Mouse (Mus musculus): Measurements from ENCODE around the gene Hmcn2. TPM values are rescaled to one million over a fixed set of nuclear protein-coding genes. Genes with fewer than 3 reads are reported as not detected.

Hmcn2 gene
- polyA plus RNA-seq, 1 experiment from 2014 or later, result 1.3 TPM

DNA sequence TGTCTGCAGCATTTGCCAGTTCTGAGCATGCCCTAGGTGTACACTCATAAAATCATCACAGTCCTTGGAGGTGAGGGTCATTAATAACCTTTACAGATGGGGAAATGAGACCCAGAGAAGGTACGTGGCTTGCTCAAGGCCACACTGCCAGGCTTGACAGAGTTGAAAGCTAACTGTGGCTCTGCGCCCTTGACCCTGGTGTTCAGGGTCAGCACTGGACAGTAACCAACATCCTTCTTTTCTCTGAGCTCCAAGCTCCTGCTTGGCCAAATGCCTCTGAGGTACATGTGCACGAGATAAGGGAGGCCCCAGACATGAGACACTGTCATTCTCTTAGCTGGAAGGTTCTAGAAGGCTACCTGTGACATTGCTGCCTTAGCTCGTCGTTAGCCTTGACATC lies 42.6 kb downstream of the Hmcn2 start:
- Histone ChIP-seq H3K4me2 (ENCODE audit: low read depth, low read length) (no peak overlapping the region), H3K9me3 (replicated peaks; ENCODE audit: control insufficient read depth, low read length) (no peaks in the 10 kb centered on the region), H3K36me3 (ENCODE audit: control insufficient read depth, insufficient read depth) (no peaks in the 10 kb centered on the region), H3K27me3 (ENCODE audit: control insufficient read depth, insufficient read depth, low read length) (peaks cover 9% of the 10 kb centered on the region; the same call in 1 of the 2 replicates), H3K4me3 (ENCODE audit: low read length) (no peak overlapping the region), H3K4me1 (ENCODE audit: control insufficient read depth, insufficient read depth, low read length) (no peaks in the 10 kb centered on the region), H3K27ac (ENCODE audit: low read length) (no peak overlapping the region), H3K9ac (ENCODE audit: low read length) (no peak overlapping the region)
- no peak for ATAC-seq (replicated peaks; ENCODE audit: extremely low read depth, insufficient read depth, low FRiP score)
- WGBS, result 58% methylated on average over 5 of the region's 5 CpGs

DNA sequence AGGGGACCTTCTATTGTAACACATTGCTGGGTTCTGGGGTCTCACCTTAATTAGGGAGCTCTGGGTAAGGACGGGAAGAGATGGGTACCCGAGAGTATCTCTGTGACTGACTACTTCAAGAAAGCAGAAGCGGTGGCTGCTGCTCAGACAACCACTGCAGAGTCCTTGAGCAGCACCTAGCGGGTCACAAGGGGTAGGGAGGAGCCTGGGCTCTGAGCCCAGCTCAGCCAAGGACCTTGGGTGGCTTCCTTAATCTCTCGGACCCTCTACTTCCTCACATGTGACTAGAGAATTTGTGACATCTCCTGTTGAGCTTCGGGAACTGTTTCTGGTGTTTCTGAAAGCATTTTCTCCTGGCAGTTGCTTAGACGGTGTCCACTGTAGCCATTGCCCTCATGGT lies 45.1 kb downstream of the Hmcn2 start:
- no peak overlapping the region for H3K4me2 ChIP-seq (ENCODE audit: low read depth, low read length)
- no peaks in the 10 kb centered on the region for H3K9me3 ChIP-seq (replicated peaks; ENCODE audit: control insufficient read depth, low read length)
- H3K4me3 ChIP-seq (ENCODE audit: low read length), result no peak overlapping the region
- H3K36me3 ChIP-seq (ENCODE audit: control insufficient read depth, insufficient read depth), result no peaks in the 10 kb centered on the region
- H3K27ac ChIP-seq (ENCODE audit: low read length), result no peak overlapping the region
- no peak overlapping the region for H3K9ac ChIP-seq (ENCODE audit: low read length)
- H3K27me3 ChIP-seq (ENCODE audit: control insufficient read depth, insufficient read depth, low read length), result peaks cover 6% of the 10 kb centered on the region; the same call in 1 of the 2 replicates
- H3K4me1 ChIP-seq (ENCODE audit: control insufficient read depth, insufficient read depth, low read length), result no peaks in the 10 kb centered on the region
- 61% methylated on average over 7 of the region's 7 CpGs for WGBS
- ATAC-seq (replicated peaks; ENCODE audit: extremely low read depth, insufficient read depth, low FRiP score), result no peak

DNA sequence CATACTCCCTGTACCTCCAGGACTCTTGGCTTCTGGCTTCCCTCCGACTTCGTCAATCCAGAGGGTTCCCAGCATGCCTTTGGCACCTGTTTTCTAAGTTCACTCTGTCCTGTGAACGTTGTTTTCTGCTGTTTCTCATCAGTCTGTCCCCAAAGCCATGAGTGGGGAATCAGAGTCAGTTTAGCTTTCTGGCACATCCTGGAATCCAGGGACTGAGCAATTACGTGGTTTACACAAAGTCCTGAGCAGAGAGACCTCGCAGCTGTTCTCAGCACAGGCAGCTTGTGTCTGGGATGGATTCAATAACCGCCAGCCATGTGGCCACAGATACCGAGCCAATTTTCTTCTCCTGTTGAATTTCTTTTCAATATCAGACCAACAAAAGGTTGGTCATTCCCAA lies 53.0 kb downstream of the Hmcn2 start:
- ATAC-seq (replicated peaks; ENCODE audit: extremely low read depth, insufficient read depth, low FRiP score), result no peak
- Histone ChIP-seq H3K36me3 (ENCODE audit: control insufficient read depth, insufficient read depth) (no peaks in the 10 kb centered on the region), H3K27ac (ENCODE audit: low read length) (no peak overlapping the region), H3K9ac (ENCODE audit: low read length) (no peak overlapping the region), H3K9me3 (replicated peaks; ENCODE audit: control insufficient read depth, low read length) (peaks cover 2% of the 10 kb centered on the region), H3K4me2 (ENCODE audit: low read depth, low read length) (no peak overlapping the region), H3K4me3 (ENCODE audit: low read length) (no peak overlapping the region), H3K27me3 (ENCODE audit: control insufficient read depth, insufficient read depth, low read length) (no peaks in the 10 kb centered on the region), H3K4me1 (ENCODE audit: control insufficient read depth, insufficient read depth, low read length) (no peaks in the 10 kb centered on the region)
- 65% methylated on average over 7 of the region's 7 CpGs for WGBS

DNA sequence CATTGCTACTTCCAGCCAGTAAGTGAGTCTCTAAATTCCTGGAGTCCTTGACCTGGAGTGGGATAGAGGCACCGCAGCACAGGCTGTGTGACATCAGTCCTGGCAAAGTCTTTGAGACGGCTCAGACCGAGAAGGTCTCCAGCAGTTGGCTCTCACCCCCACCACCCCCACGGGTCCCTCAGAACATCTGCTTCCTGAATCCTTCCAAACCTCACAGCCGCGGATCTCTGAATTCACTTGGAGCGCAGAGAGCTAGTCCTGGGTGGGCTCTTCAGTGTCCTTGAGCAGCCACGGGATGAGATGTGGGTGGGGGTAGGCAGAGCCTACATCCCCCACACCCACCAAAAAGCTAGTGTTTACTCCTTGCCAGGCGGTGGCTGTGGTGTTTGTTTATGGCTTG lies 57.2 kb downstream of the Hmcn2 start:
- 74% methylated on average over 9 of the region's 9 CpGs for WGBS
- H3K4me3 ChIP-seq (ENCODE audit: low read length), result no peak overlapping the region
- no peak for ATAC-seq (replicated peaks; ENCODE audit: extremely low read depth, insufficient read depth, low FRiP score)
- H3K4me1 ChIP-seq (ENCODE audit: control insufficient read depth, insufficient read depth, low read length), result no peaks in the 10 kb centered on the region
- no peaks in the 10 kb centered on the region for H3K36me3 ChIP-seq (ENCODE audit: control insufficient read depth, insufficient read depth)
- 0 out of 2 replicates have a peak, but pooled peaks cover 2% of the 10 kb centered on the region for H3K27me3 ChIP-seq (ENCODE audit: control insufficient read depth, insufficient read depth, low read length)
- H3K4me2 ChIP-seq (ENCODE audit: low read depth, low read length), result no peak overlapping the region
- peaks cover 4% of the 10 kb centered on the region for H3K9me3 ChIP-seq (replicated peaks; ENCODE audit: control insufficient read depth, low read length)
- H3K9ac ChIP-seq (ENCODE audit: low read length), result no peak overlapping the region
- no peak overlapping the region for H3K27ac ChIP-seq (ENCODE audit: low read length)

DNA sequence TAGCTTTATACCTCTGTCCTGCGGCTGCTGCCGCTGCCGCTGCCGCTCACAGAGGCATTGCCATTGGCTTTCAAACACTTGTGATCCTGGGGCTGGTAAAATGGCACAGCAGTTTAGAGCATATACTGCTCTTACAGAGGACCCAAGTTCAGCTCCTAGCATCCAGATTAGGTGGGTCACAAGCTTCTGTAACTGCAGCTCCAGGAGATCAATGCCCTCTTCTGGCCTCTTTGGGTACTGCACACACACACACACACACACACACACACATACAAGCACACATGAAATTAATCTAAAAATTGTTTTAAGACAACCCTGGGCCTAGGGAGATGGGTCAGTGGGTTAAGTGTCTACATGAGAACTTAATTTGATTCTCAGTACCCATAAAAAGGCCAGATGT lies 58.0 kb downstream of the Hmcn2 start:
- Histone ChIP-seq H3K4me3 (ENCODE audit: low read length) (no peak overlapping the region), H3K27ac (ENCODE audit: low read length) (no peak overlapping the region), H3K36me3 (ENCODE audit: control insufficient read depth, insufficient read depth) (no peaks in the 10 kb centered on the region), H3K9ac (ENCODE audit: low read length) (no peak overlapping the region), H3K4me2 (ENCODE audit: low read depth, low read length) (no peak overlapping the region), H3K9me3 (replicated peaks; ENCODE audit: control insufficient read depth, low read length) (peaks cover 4% of the 10 kb centered on the region), H3K27me3 (ENCODE audit: control insufficient read depth, insufficient read depth, low read length) (0 out of 2 replicates have a peak, but pooled peaks cover 4% of the 10 kb centered on the region), H3K4me1 (ENCODE audit: control insufficient read depth, insufficient read depth, low read length) (no peaks in the 10 kb centered on the region)
- 99% methylated on average over 4 of the region's 4 CpGs for WGBS
- no peak for ATAC-seq (replicated peaks; ENCODE audit: extremely low read depth, insufficient read depth, low FRiP score)

DNA sequence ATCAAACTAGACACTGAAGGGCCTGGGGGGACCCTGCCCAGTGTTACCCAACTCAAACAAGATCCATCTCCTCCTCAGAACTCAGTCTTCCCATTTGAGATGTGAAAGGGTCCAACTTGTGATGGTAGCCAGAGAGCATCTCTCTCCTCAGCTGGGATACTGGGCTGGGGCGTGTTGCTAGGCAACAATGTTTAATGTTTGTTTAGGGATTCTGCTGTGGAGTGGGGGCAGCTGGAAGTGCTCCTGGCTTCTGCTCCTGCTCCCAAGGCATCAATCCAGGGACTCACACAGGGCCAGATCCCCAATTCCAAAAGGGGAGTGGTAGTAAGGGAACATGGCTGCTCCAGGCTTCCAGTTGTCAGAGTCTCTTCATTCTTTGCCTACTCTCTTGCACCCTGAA lies 60.2 kb downstream of the Hmcn2 start:
- Histone ChIP-seq H3K9me3 (replicated peaks; ENCODE audit: control insufficient read depth, low read length) (peaks cover 4% of the 10 kb centered on the region), H3K27ac (ENCODE audit: low read length) (no peak overlapping the region)

DNA sequence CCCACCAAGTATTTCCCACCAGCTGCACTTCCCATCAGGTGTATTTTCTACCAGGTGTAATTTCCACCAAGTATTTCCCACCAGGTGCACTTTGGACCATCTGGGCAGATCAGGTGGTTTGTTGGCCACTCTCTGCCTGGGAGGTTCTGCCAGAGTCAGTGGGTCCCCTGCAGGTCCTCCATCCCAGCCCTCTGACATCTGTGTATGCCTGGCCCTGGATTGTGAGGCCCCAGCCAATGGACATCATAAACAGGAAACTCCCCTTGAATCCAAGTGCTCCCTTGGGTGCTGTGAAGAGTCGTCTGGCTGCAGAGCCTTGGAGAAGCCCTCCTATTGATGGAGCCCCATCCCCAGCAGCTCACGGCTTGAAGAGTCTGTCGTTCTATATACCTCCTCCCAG lies 61.8 kb downstream of the Hmcn2 start:
- ATAC-seq (replicated peaks; ENCODE audit: extremely low read depth, insufficient read depth, low FRiP score), result no peak
- 0 out of 2 replicates have a peak, but pooled peaks cover 8% of the 10 kb centered on the region for H3K27me3 ChIP-seq (ENCODE audit: control insufficient read depth, insufficient read depth, low read length)
- no peaks in the 10 kb centered on the region for H3K36me3 ChIP-seq (ENCODE audit: control insufficient read depth, insufficient read depth)
- H3K27ac ChIP-seq (ENCODE audit: low read length), result no peak overlapping the region
- no peaks in the 10 kb centered on the region for H3K4me1 ChIP-seq (ENCODE audit: control insufficient read depth, insufficient read depth, low read length)
- no peak overlapping the region for H3K4me3 ChIP-seq (ENCODE audit: low read length)
- no peak overlapping the region for H3K9ac ChIP-seq (ENCODE audit: low read length)
- 48% methylated on average over 3 of the region's 3 CpGs for WGBS
- H3K9me3 ChIP-seq (replicated peaks; ENCODE audit: control insufficient read depth, low read length), result peaks cover 4% of the 10 kb centered on the region
- H3K4me2 ChIP-seq (ENCODE audit: low read depth, low read length), result no peak overlapping the region

More for the DNA sequence above, 60.2 kb downstream of the Hmcn2 start:
- Histone ChIP-seq H3K4me2 (ENCODE audit: low read depth, low read length) (no peak overlapping the region), H3K4me3 (ENCODE audit: low read length) (no peak overlapping the region), H3K4me1 (ENCODE audit: control insufficient read depth, insufficient read depth, low read length) (no peaks in the 10 kb centered on the region), H3K36me3 (ENCODE audit: control insufficient read depth, insufficient read depth) (no peaks in the 10 kb centered on the region), H3K9ac (ENCODE audit: low read length) (no peak overlapping the region), H3K27me3 (ENCODE audit: control insufficient read depth, insufficient read depth, low read length) (0 out of 2 replicates have a peak, but pooled peaks cover 6% of the 10 kb centered on the region)
- no peak for ATAC-seq (replicated peaks; ENCODE audit: extremely low read depth, insufficient read depth, low FRiP score)
- WGBS, result 86% methylated on average over 1 of the region's 1 CpGs

DNA sequence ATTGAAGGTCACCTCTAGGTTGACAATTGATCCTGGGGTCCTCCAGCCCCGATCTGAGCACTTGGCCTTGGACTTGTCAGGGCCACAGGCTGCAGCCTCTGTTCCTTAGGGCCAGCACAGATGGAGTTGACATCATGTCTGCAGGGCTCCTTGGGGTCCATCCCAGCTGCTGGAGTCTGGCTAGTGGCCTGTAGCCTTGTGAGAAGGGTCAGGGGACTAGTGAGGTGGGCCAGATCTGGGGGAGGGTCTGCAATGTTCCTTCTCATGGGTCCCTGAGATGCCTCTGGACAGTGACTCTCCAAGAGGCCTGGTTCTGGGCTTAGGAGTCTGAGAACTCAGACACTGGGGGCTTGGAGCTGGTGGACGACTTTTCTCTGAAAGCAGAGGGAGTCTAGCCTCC lies 63.3 kb downstream of the Hmcn2 start:
- Histone ChIP-seq H3K9me3 (replicated peaks; ENCODE audit: control insufficient read depth, low read length) (no peaks in the 10 kb centered on the region; the same call in 1 of the 2 replicates), H3K36me3 (ENCODE audit: control insufficient read depth, insufficient read depth) (no peaks in the 10 kb centered on the region), H3K27me3 (ENCODE audit: control insufficient read depth, insufficient read depth, low read length) (peaks cover 11% of the 10 kb centered on the region; the same call in 1 of the 2 replicates), H3K27ac (ENCODE audit: low read length) (no peak overlapping the region), H3K4me2 (ENCODE audit: low read depth, low read length) (no peak overlapping the region), H3K4me1 (ENCODE audit: control insufficient read depth, insufficient read depth, low read length) (no peaks in the 10 kb centered on the region), H3K9ac (ENCODE audit: low read length) (no peak overlapping the region), H3K4me3 (ENCODE audit: low read length) (no peak overlapping the region)
- 47% methylated on average over 2 of the region's 2 CpGs for WGBS
- ATAC-seq (replicated peaks; ENCODE audit: extremely low read depth, insufficient read depth, low FRiP score), result no peak

DNA sequence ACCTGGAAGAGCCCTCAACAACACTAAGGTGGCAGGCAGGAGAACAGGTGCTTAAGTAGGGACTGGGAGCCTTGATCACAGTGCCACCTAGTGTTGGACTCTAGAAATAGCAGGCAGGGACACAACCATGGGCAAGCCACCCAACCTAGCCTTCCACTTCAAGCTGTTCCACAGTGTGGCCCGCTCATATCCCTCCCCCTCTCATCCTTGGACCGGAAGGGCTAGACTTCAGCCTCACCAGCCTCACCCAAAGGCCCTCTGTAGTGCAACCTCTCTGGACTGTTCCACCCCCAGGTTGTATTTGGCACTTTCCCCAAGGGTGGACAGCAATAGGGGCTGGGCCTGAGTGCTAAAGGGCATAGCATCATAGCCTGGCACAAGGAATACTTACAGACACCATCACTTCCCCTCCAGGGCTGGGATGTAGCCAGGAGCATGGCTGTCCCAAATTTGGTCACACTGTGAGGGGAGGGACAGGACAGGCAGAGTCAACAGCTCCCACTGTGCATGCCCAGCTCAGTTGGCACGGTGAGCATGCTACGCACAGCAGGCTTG lies 67.2 kb downstream of the Hmcn2 start:
- H3K9ac ChIP-seq (ENCODE audit: low read length), result no peak overlapping the region
- 52% methylated on average over 4 of the region's 4 CpGs for WGBS
- no peak overlapping the region for H3K27ac ChIP-seq (ENCODE audit: low read length)
- H3K36me3 ChIP-seq (ENCODE audit: control insufficient read depth, insufficient read depth), result no peaks in the 10 kb centered on the region
- peaks cover 11% of the 10 kb centered on the region; the same call in 1 of the 2 replicates for H3K27me3 ChIP-seq (ENCODE audit: control insufficient read depth, insufficient read depth, low read length)
- no peaks in the 10 kb centered on the region for H3K4me1 ChIP-seq (ENCODE audit: control insufficient read depth, insufficient read depth, low read length)
- H3K4me3 ChIP-seq (ENCODE audit: low read length), result no peak overlapping the region
- no peak overlapping the region for H3K4me2 ChIP-seq (ENCODE audit: low read depth, low read length)
- no peaks in the 10 kb centered on the region for H3K9me3 ChIP-seq (replicated peaks; ENCODE audit: control insufficient read depth, low read length)
- ATAC-seq (replicated peaks; ENCODE audit: extremely low read depth, insufficient read depth, low FRiP score), result no peak
